Mouse (Mus musculus): ENCODE measurements around the gene Oxsm. TPM values are rescaled to one million over a fixed set of nuclear protein-coding genes. Genes with fewer than 3 reads are reported as not detected.

Oxsm gene
- total RNA-seq, 2 experiments from 2014 or later = 1.3 to 6.0 TPM

Other genes with a start within 250 kb of the Oxsm start
- 58.3 and 68.8 TPM in 2 replicates for gene Ngly1, start 528 bp downstream of the Oxsm start, total RNA-seq (2015; ENCODE audit: low replicate concordance)
- gene Ngly1, start 528 bp downstream of the Oxsm start, total RNA-seq (2017; ENCODE audit: low replicate concordance) = 30.8 and 40.6 TPM in 2 replicates
- 44.7 and 55.3 TPM in 2 replicates for gene Top2b, start 115.4 kb upstream of the Oxsm start, total RNA-seq (2015; ENCODE audit: low replicate concordance)
- 84.9 and 133 TPM in 2 replicates for gene Top2b, start 115.4 kb upstream of the Oxsm start, total RNA-seq (2017; ENCODE audit: low replicate concordance)

Data from erythroid progenitor cell, adult 5-6 weeks (primary cell).